Mouse (Mus musculus) frontal cortex, postnatal 14 days (tissue): ENCODE measurements around the gene Slc6a11.

Experiments
- DNase-seq, 2 experiments: peaks; one replicate each; pipeline ENCODE4 v3.0.0; 2022; ENCODE audit warnings: low spot score in 2 of 2

Gene Slc6a11

DNA sequence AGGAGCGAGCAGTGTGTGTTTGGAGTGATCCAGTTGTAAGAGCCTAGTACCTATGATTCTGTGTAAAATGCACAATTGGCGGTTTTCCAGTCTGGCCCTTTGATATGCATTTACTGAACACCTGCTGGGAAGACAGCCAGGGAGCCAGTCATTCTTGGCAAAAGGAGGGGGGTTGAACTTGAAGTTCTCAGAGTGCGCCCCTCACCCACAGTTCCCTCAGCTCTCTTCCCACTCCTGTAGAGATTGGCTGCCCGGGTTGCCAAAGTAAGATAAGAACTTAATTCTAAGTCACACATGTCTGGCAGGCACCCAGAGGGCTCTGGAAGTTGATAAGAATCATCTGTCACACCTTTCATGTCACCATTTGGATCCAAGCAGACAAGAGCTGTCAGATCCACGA, 133.4 kb downstream of the Slc6a11 start:
- DNase-seq = no peak

- no peak for DNase-seq
Measured at GRCm38 (mm10) chr6:114266273-114266672, 135.2 kb downstream of the Slc6a11 start.

GRCm38 (mm10) chr6:114267979-114268378, 136.9 kb downstream of the Slc6a11 start:
- no peak for DNase-seq

GRCm38 (mm10) chr6:114269589-114269988, 138.5 kb downstream of the Slc6a11 start:
- no peak for DNase-seq

- no peak for DNase-seq
Measured at GRCm38 (mm10) chr6:114270799-114271198, 139.8 kb downstream of the Slc6a11 start.

DNA sequence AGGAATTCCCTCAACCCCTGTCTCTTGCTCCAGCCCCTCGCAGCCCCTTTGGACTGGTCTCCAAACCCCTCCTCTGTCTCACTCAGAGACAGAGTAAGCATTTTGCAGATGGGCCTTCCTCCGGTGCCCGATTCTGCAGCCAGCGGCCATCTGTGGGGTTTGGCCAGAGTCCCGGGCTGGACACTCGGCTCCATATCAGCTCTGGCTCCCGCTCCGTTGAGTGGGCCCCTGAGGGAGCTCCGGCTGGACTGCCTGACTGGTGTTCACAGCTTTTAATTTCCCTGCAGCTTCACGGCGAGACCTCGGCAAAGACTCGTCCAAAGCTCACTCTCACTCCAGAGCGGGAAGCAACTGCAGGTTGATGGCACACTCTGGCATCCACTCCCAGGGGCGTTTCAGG, 141.2 kb downstream of the Slc6a11 start:
- no peak for DNase-seq

DNA sequence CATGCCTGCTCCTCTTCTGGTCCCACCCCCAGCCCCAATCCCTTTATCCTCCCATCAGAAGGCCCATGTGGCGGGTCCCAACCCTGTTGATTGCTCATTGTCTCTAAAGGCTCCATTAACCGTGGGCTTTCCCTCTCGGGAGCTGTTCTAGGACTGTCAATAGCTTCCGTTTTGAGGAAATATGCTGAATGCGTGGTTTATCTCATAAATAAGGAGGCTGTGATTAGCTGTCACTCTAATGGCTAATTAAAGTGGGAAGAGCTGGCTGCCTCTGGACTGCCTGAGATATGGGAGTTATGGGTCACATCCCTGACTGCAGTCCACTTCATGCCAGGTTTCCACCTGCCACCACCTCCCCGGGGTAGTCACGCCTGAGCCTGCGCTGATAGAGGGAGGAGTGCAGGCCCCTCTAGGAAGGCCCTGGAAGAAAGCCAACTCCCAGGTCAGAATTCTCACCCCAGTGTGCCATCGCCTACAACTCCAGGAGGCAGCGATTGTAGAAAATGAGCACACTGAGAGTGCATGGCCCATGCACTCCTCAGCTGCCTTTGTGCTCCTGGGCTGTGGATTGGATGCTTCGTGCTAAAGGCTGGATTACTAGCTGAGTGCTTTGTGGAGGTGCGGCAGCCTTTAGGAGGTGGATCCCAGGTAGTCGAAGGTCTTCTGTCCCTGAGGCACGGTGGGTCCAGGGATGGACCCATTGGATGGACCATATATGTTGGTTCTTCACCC, 143.1 kb downstream of the Slc6a11 start:
- DNase-seq = no peak

- DNase-seq = no peak
Measured at GRCm38 (mm10) chr6:114275800-114276199, 144.8 kb downstream of the Slc6a11 start.

DNA sequence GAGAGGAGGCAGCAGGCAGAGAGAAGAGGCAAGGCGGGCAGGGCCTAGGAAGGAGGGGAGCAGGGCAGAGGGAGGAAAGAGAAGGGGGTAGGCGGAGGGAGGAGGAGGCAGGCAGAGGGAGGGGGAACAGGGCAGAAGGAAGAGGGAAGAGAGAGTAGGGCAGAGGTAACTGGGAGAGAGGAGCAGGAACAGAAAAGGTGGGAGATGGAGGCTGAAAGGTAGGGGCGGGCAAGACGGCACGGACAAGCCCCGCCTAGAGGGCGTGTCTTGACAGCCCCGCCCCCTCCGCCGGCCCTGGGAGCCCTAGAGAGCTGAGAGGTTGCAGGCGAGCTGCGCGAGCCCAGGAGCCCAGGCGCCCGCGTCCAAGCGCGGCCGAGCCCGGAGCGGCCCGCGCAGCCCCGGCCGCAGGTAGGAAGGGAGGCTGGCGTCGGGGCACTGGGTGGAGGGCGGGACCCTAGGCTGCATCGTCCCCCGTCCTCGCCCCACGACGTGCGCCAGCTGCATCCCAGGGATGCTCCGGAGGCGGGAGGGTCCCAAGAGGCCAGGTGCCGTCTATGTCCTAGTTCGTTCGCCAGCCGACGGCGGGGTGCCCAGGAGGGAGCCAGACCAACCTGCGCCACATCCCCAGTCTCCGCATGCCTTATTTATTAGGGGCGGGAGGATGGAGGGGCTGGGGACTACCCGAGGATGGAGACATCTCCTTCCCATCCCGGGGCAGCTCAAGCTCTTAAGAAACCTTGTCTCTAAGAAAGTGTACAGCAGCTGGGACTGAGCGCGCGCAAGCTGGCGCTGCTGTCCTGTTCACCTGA, 151.6 kb downstream of the Slc6a11 start, which contains the start of gene Slc6a1:
Gene Slc6a1, plus strand, starts transcription at position 167 of the 809 bp plus-strand sequence.
- peak; percentile 61 to 63 for DNase-seq

DNA sequence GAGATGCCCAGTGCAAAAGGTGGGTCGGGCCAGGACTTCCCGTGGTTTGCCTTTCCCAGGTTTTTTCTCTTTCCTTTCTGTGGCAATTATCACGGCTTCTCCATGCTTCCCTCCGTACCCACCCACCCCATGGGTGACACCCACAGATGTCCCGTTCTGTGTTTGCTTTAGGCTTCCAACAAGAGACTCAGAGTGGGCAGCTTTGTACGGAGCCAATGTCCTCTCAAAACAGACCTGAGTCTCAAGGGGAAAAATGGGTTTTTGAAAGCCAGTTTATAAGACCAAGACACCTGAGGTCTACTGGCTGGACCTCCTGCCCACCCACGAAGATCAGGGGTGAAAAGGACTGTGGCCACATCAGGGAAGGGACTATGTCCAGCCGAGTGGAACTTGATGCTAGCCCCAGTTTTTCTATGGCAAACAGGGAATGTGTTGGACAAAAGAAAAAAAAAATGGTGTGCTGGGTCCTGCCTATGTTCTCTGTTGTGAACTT, 152.3 kb downstream of the Slc6a11 start:
- no peak for DNase-seq

DNA sequence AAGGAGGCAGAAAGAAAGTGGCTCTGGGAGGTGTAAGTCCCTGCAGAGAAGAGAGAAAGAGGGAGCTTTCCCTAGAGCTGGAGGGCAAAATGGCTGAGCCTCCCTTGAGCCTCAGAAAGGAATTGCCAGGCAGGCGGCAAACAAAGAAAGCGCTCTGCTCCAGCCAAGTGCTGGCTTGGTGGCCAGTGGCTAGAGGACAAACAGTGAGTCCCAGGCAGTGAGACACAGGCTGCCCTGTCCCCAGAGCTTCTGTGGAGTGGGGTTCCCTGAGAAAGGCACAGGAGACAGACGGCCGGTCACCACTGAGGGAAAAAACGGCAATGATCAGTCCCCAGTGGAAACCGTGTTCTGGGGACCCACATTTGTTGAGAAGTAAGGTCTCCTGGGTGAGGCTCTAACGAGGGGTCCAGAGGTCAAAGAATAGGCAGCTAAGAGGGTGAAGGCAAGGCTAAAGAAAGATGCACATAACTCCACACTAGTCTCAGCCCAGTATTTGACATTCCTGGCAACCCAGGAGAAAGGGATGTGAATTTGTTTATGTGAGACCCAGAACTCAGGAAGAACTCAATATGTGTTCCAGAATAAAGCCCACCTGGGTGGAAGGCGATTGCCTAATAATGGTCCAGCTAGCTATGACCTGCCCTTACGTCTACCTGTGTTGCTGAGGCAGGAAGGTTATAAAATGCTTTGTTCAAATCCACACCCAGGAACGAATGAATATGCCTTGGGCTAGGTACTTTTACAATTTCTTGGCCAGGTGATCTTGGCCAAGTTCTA, 153.1 kb downstream of the Slc6a11 start:
- DNase-seq = peak; percentile 40 to 61

DNA sequence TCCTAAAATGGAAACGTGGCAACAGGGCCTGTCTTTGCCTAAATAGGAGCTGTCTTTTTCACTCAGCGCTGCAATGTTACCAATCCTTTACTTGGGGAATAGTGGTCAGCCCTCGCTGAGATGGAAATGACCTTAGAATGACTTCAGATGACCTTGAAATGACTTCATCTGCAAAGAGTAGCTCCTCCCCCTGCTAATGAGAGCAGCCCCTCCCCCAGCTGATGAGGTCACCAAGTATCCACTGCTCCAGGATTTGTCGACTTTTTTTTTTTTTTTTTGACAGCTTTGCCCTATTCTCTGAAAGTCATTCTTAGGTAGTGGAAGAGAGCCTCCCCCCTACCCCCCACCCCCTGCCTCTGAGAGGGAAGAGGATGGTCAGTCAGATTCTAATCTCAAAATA, 154.4 kb downstream of the Slc6a11 start:
- DNase-seq = no peak

DNA sequence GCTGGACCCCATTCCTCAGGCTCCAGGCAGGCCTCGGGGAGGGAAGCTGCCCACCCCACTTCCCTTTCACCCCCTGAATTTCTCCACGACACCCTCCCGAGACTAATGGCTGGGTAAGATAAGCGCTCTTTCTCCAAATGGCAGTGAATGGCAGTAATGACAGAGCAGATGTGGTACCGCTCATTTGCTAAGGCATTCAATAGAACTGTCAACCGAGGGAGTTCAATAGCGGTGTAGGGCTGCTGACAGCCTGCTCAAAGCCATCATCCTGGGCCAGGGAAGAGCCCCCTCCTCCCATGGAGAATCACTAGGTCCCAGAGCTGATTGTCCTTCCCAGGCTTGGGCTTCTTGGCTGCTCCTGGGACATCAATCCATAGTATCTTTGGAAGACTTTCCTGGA, 158.1 kb downstream of the Slc6a11 start:
- no peak for DNase-seq

- DNase-seq = peak; percentile 58 to 73
Measured at GRCm38 (mm10) chr6:114290184-114290583, 159.1 kb downstream of the Slc6a11 start.

DNA sequence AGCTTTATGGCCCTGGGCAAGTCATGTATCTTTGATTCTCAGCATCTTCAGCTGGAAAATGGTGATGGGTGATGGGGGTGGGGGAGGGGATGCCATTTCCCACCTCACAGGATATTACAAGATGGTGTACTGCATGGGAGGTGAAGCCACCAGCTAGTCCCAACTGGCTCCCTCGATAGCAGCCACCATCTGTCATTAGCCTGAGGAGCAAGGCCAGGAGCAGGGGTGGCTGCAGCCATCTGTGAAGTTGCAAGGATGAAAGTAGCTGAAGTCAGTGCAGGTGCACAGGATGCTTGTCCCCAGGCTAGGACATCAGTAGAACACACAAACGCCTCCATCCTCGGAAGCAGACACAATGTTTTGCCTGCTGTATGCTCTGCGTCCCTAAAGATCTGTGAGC, 159.9 kb downstream of the Slc6a11 start:
- DNase-seq = no peak

- DNase-seq = no peak
Measured at GRCm38 (mm10) chr6:114291396-114291795, 160.4 kb downstream of the Slc6a11 start.

DNA sequence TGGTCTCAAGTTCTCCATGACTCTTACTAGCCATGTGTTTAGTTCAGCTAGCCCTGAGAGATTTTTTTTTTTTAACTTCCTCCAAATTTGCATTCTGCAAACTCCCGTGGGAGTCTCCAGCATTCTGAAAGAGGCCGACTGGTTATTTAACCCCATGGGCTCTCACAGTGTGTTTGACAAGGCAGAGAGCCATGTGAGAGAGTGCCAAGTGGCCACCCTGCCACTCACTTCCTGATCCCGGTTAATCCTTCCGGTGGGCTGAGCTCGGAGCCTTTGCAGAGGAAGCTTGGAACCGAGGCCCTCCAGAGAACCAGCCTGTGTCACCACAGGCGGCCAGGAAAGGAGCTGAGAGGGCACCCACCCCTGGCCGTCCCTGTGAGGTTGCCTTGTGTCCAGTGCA, 162.5 kb downstream of the Slc6a11 start:
- no peak for DNase-seq

- no peak for DNase-seq
Measured at GRCm38 (mm10) chr6:114295086-114295485, 164.0 kb downstream of the Slc6a11 start.

GRCm38 (mm10) chr6:114297260-114298002, 166.4 kb downstream of the Slc6a11 start:
- DNase-seq = peak in 1 of 2 experiments; percentile 52
